Mouse (Mus musculus) myocyte (in vitro differentiated cells): ENCODE results near the gene Fam171a2.

Experiments used
- POLR2A ChIP-seq: IDR thresholded peaks from one replicate; pipeline ENCODE4 v1.6.1; 2011; ENCODE audit warnings: low read depth, mild to moderate bottlenecking, control low read depth, moderate library complexity; ENCODE audit not compliant: insufficient read length
- REST ChIP-seq: IDR thresholded peaks from one replicate; pipeline ENCODE4 v1.6.1; 2011; ENCODE audit warnings: mild to moderate bottlenecking, control low read depth, moderate library complexity; ENCODE audit not compliant: insufficient read depth, insufficient read length
- USF1 ChIP-seq: IDR thresholded peaks from one replicate; pipeline ENCODE4 v1.6.1; 2011; ENCODE audit warnings: low read depth, mild to moderate bottlenecking, control low read depth, moderate library complexity

- no peak for TF ChIP-seq POLR2A
- no peak for TF ChIP-seq USF1
- TF ChIP-seq REST: no peak
Measured at GRCm38 (mm10) chr11:102431018-102431645, 16.4 kb downstream of the Fam171a2 start.
